Comparison of ENCODE assay signal across 21 mouse cellular contexts in the genomic region with DNA sequence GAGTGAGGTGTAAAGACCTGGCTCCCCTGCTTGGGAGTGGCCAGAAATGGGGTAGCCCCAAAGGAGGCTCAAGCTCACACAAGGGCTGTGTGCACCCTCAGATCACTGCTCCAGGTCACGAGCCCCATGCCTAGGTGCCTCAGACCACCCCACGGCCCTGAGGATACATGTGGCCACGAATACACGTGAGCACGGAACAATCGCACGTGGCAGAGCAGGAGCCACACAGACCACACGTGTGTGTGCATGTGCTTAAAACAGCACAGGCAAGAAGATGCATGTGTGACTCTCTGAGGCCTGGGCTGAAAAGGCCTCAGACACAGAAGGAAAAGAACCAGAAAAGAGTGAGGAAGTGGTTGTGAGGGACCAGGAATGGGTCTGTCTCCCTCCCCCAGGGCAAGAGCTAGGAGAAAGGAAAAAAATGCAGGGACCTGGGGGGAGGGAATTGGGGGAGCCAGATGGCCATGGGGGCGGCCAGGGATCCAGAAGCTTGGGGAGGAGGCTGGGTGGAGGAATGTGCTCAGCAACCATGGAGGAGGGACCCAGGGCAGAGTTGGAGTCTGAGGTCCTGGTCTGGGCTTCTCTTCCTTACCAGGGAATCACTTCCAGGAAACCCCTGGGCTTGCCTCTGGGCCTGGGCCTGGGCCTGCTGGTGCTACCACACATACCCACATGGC. TPM values are rescaled to one million over a fixed set of nuclear protein-coding genes. Genes with fewer than 3 reads are reported as not detected.
DNase-seq lines count a peak whose midpoint lies in the region; ATAC-seq lines count a peak whose summit lies in the region.
"Had no signal": no experiment of that assay in that cellular context is flagged by ENCODE, and none has a peak within 500 bp of the region (broad histone marks: within the 10 kb centered on the region; RNA-seq: fewer than 3 reads in every experiment).

No protein-coding gene starts in this region.

- WGBS in forebrain, embryonic 13.5 days: 88% methylated on average over 9 of the region's 9 CpGs
- 89% methylated on average over 9 of the region's 9 CpGs for WGBS in forebrain, embryonic 14.5 days
- WGBS in embryonic facial prominence, embryonic 13.5 days: 86% methylated on average over 9 of the region's 9 CpGs

- H3K9ac ChIP-seq in forebrain, embryonic 13.5 days: no peak overlapping the region
- H3K9ac ChIP-seq in forebrain, embryonic 14.5 days (ENCODE audit: low read length): no peak overlapping the region
- H3K9ac ChIP-seq in embryonic facial prominence, embryonic 13.5 days: no peak overlapping the region
- H3K9ac ChIP-seq: heart, embryonic 15.5 days; lung, embryonic 14.5 days; midbrain, embryonic 12.5 days; stomach, embryonic 15.5 days had no signal

- H3K36me3 ChIP-seq in forebrain, embryonic 13.5 days (ENCODE audit: poor library complexity, severe bottlenecking): peaks cover 19% of the 10 kb centered on the region
- peaks cover 14% of the 10 kb centered on the region; the same call in 1 of the 2 replicates for H3K36me3 ChIP-seq in forebrain, embryonic 14.5 days (ENCODE audit: control insufficient read depth, insufficient read depth, low read length)
- no peaks in the 10 kb centered on the region for H3K36me3 ChIP-seq in embryonic facial prominence, embryonic 13.5 days
- H3K36me3 ChIP-seq: heart, embryonic 15.5 days; stomach, embryonic 15.5 days had no signal

- intact Hi-C loops in left cerebral cortex, postnatal 4 days (cut with DNase I): no loop called here
- intact Hi-C loops in gastrocnemius, postnatal 14 days (cut with DNase I; ENCODE audit: low total_unique reads): no loop called here

- peak overlapping the region; percentile 32; the same call in 1 of the 2 replicates for H3K27ac ChIP-seq in forebrain, embryonic 13.5 days
- H3K27ac ChIP-seq in forebrain, embryonic 14.5 days (ENCODE audit: low read depth, low read length): no peak overlapping the region
- 0 out of 2 replicates have a peak overlapping the region, but pooled peaks have one; percentile 17 for H3K27ac ChIP-seq in embryonic facial prominence, embryonic 13.5 days
- H3K27ac ChIP-seq: heart, embryonic 15.5 days; macrophage; midbrain, embryonic 12.5 days; stomach, embryonic 15.5 days had no signal

- H3K27me3 ChIP-seq in forebrain, embryonic 13.5 days: no peaks in the 10 kb centered on the region
- H3K27me3 ChIP-seq in forebrain, embryonic 14.5 days (replicated peaks; ENCODE audit: control insufficient read depth, insufficient read depth, low read length): no peaks in the 10 kb centered on the region
- H3K27me3 ChIP-seq in embryonic facial prominence, embryonic 13.5 days: no peaks in the 10 kb centered on the region
- H3K27me3 ChIP-seq: midbrain, embryonic 12.5 days; stomach, embryonic 15.5 days had no signal

- DNase-seq in forebrain, embryonic 14.5 days (ENCODE audit: low spot score): no peak
- peak; percentile 58 to 75 for DNase-seq in left cerebral cortex, adult 18-20 months (ENCODE audit: low spot score in 2 of 2)
- no peak for DNase-seq in left cerebral cortex, postnatal 4 days
- peak; percentile 71 for DNase-seq in right cerebral cortex, postnatal 25 days
- DNase-seq in retina, postnatal 1 day: no peak
- no peak for DNase-seq in gastrocnemius, postnatal 14 days
- DNase-seq: adrenal gland, postnatal 14 days; B cell, adult 2 months; kidney, adult 8-10 months; kidney, postnatal 25 days; lung, embryonic 14.5 days; spleen, adult 18-20 months had no signal

- H3K4me3 ChIP-seq in forebrain, embryonic 13.5 days: no peak overlapping the region
- no peak overlapping the region for H3K4me3 ChIP-seq in forebrain, embryonic 14.5 days (ENCODE audit: low read depth, low read length)
- H3K4me3 ChIP-seq in embryonic facial prominence, embryonic 13.5 days: no peak overlapping the region
- H3K4me3 ChIP-seq: heart, embryonic 15.5 days; midbrain, embryonic 12.5 days; stomach, embryonic 15.5 days had no signal

- no peak for ATAC-seq in forebrain, embryonic 13.5 days
- ATAC-seq in forebrain, embryonic 14.5 days: no peak
- ATAC-seq in embryonic facial prominence, embryonic 13.5 days (ENCODE audit: insufficient number of reproducible peaks, insufficient read depth, low FRiP score, low TSS enrichment, low read depth): no peak
- ATAC-seq: inflammation-experienced regulatory T-cells, adult 6 months had no signal

- no peaks in the 10 kb centered on the region for H3K9me3 ChIP-seq in forebrain, embryonic 13.5 days (replicated peaks)
- H3K9me3 ChIP-seq in forebrain, embryonic 14.5 days (replicated peaks; ENCODE audit: control insufficient read depth, low read length): no peaks in the 10 kb centered on the region
- no peaks in the 10 kb centered on the region for H3K9me3 ChIP-seq in embryonic facial prominence, embryonic 13.5 days
- H3K9me3 ChIP-seq: heart, embryonic 15.5 days; midbrain, embryonic 12.5 days; stomach, embryonic 15.5 days had no signal

- no peak overlapping the region for H3K4me2 ChIP-seq in forebrain, embryonic 13.5 days
- H3K4me2 ChIP-seq in forebrain, embryonic 14.5 days (ENCODE audit: low read length): no peak overlapping the region
- no peak overlapping the region for H3K4me2 ChIP-seq in embryonic facial prominence, embryonic 13.5 days
- H3K4me2 ChIP-seq: heart, embryonic 15.5 days; liver, embryonic 11.5 days; lung, embryonic 14.5 days; midbrain, embryonic 12.5 days; stomach, embryonic 15.5 days had no signal

- H3K4me1 ChIP-seq in forebrain, embryonic 13.5 days: peaks cover 92% of the 10 kb centered on the region
- H3K4me1 ChIP-seq in forebrain, embryonic 14.5 days (ENCODE audit: control insufficient read depth, insufficient read depth, low read length): peaks cover 42% of the 10 kb centered on the region
- H3K4me1 ChIP-seq in embryonic facial prominence, embryonic 13.5 days: peaks cover 61% of the 10 kb centered on the region

RNA-seq across cellular contexts. Expression of a gene that starts 25.5 kb away (rescaled TPM):
- 7.3 and 7.8 TPM in 2 replicates for polyA plus RNA-seq in forebrain, embryonic 13.5 days (2015; fragmentation: Nextera tagmentation; extraction: Ambion mirVana)
- polyA plus RNA-seq in forebrain, embryonic 14.5 days (2014; fragmentation: Nextera tagmentation; extraction: Ambion mirVana): 11.0 and 15.8 TPM in 2 replicates
- 100 to 1,000 TPM; 128 to 135 TPM for total RNA-seq in left cerebral cortex, adult 18-20 months (2021)
- total RNA-seq in left cerebral cortex, postnatal 4 days (2021): 10 to 100 TPM; 63.1 to 63.3 TPM
- 5.6 and 6.3 TPM in 2 replicates for polyA plus RNA-seq in embryonic facial prominence, embryonic 13.5 days (2015; fragmentation: Nextera tagmentation; extraction: Ambion mirVana)
- total RNA-seq in gastrocnemius, postnatal 14 days (2021): under 1 TPM; 0.18 to 0.21 TPM
- total RNA-seq: hematopoietic stem cell, adult 5-6 weeks had no signal
- polyA plus RNA-seq: inflammation-experienced regulatory T-cells, adult 6 months; macrophage had no signal

Comparison
In these comparisons a context has a peak if more than half of its experiments do, and no peak if none do; other contexts are left out.
1. DNase-seq: peak in left cerebral cortex, adult 18-20 months (2 of 2) and right cerebral cortex, postnatal 25 days (single experiment); none in forebrain, embryonic 14.5 days (single experiment), left cerebral cortex, postnatal 4 days (single experiment), retina, postnatal 1 day (single experiment) and gastrocnemius, postnatal 14 days (single experiment).
2. RNA of a gene that starts 25.5 kb away (total RNA-seq): 128 to 135 TPM in left cerebral cortex, adult 18-20 months and 63.1 to 63.3 TPM in left cerebral cortex, postnatal 4 days; 0.18 to 0.21 TPM in gastrocnemius, postnatal 14 days; every median in the first group is over 10 times any median in the second.